Mouse (Mus musculus): ENCODE results near the gene Ltb4r2.

Ltb4r2 gene

DNA sequence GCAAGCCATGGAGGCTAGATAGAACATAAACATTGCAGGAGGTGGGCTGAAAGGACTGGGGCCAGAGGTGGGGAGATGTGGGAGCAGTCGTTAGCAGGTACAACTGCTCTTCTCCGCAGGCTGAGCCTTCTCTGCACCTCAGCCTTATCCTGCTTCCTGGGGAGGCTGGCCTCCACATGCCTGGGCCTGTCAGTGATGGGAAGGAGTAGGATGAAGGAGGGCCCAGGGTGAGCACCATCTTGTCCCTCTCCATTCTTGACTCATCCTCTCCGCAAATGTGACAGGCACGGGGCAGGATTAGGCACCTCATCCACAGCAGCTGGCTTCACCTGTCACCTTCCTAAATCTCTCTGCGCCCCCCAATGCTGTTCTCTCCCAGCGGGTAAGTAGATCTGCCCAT, at the start of gene Ltb4r2:
Gene Ltb4r2 (plus strand): TSS at position 266 of the 400 bp plus-strand sequence.
- no peak for DNase-seq (ENCODE audit: low read depth in 1 of 2, low spot score in 2 of 2)

DNA sequence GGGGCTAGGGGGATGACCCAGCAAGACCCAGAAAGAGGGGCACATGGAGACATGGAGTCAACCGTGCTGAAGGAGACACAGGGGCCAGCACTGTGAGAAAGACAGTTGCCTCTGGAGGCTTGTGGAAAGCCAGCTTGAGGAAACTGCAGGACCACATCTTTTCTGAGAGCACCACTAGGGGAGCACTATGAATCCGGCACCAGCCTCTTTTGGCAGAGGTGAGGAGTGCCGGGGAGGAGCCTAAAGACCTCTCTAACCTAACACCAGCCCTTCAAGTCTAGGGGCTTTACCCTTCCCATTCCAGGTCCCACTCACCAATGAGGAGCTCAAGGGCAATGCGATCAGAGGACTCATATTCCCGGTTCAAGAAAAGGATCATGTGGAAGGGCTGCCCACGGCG, 49.4 kb upstream of the Ltb4r2 start:
- DNase-seq (ENCODE audit: low read depth in 1 of 2, low spot score in 2 of 2) = no peak

DNA sequence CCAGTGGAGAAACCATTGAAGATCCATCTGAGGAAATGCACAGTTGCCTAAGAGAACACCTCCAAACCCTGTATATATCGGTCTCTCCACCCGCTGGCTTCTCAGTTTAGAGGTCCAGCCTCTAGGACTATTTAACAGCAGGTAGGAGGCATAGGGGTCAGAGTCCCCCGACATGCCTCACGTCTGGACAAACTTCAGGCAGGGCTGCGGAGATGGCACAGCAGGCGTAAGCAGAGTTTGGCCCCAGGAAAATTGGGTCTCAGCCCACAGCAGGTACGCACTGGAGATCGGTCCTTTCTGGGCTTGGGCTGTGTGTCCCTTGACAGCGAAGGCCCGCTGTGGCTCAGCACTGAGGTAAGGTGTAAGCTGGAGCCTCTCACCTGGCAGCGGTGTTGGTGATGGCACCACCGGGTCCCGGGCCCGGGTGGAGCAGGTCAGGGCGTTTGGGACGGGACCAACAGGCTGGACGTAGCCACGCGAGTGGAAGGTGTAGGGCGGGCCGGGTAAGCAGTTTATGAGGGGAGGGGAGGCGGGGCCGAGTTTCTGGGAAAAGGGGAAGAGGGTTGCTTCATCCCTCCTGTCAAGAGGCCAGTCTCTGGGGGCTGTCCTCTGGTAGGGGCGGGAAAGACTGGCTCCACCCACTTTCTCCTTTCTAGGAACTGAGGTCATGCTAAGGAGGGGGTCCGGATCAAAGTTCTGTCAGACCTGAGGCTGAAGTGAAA, 48.1 kb upstream of the Ltb4r2 start:
- peak in 1 of 2 experiments; percentile 4 for DNase-seq (ENCODE audit: low read depth in 1 of 2, low spot score in 2 of 2)

DNA sequence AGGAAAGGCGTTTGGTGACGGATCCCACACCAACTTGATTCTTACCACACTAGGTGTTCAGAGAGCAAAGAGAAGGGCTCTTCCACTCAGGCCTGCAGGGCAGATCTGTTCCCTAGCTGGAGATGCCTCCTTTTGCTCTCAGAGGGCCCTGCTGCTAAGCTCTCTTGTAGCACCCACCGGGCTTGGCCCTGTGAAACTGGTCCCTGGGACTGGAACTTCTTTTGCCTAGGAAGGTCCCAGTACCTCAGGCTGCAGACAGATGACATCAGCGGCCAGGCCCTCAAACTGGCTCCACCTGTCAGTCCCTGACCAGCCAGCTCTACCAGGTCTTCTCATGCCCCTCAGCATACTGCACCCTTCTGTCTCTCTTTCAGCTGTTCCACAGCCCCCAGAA, 47.5 kb upstream of the Ltb4r2 start, which contains the start of gene Tgm1:
Gene Tgm1 (minus strand): TSS at position 198 of the 394 bp plus-strand sequence.
- no peak for DNase-seq (ENCODE audit: low read depth in 1 of 2, low spot score in 2 of 2)

DNA sequence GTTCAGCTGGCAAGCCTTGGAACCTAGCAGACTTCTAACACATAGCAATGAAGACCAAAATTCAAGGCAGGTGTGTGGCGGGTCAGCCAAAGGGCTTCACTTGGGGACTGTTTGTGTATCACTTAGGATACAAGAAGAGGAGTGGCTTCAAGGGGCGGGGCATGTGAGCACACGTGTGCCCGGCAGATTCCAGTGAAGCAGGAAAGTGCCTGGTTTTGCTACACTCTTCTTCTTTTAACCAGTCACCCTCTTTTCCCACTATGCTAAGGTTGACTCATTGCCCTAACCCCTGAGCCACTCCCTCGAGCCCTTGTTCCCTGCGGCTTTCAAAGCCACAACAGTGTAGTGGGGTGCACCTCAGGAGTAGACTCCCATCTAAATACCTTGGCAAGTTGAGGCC, 46.3 kb upstream of the Ltb4r2 start:
- DNase-seq (ENCODE audit: low read depth in 1 of 2, low spot score in 2 of 2) = no peak

DNA sequence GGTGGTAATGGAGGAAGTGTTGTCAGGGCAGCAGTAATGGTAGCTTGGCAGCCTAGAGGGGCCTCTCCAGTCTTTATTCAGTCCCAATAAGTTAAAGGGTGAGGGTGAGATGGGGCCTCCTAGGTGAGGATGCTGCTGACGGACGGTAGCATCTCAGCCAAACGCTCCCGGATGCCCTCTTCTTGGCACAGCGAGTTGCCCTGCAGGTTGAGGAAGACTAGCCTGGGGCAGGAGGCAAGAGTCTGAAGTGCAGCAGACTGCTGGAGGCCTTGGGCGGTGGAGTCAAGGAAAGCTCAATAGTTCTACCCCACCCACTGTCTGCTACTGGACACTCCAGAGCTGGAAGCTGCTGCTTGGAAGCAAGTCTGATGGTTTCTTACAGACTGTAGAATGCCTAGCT, 45.0 kb upstream of the Ltb4r2 start:
- no peak for DNase-seq (ENCODE audit: low read depth in 1 of 2, low spot score in 2 of 2)

DNA sequence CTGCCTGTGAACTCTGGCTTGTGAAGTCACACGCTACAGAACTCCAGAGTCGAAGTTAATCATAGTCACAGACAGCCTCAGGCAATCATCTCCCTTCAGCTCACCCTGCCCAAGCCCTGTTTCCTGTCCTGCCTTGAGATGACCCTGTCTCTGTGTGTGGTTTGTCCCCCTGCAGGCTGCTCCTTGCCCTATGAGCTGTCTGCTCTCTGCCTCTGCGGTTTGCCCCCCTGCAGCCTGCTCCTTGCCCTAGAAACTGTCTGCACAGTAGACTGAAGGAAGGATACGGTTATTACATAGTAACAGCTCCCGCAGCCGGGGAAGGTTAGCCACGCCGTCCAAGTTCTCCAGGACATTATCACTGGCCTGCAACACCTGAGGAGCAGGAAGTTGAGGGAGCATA, 44.3 kb upstream of the Ltb4r2 start:
- no peak for DNase-seq (ENCODE audit: low read depth in 1 of 2, low spot score in 2 of 2)

DNA sequence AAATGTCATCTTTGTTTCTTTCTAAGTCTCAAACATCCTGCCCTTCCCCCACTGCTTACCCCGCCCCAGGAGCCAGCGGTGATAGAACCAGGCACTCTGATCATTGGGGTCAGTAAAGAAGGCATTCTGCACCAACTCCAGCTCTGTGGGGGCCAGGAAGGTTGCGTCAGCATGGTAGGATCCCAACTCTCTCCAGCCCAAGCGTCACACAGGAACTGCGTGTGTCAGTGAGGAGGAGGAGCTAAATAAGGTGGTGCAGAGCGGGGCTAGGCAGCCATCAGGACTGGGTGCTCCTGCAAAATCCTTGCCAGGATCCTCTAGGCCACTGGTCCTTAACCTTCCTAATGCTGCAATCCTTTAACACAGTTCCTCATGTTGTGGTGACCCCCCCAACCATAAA, 41.5 kb upstream of the Ltb4r2 start:
- DNase-seq (ENCODE audit: low read depth in 1 of 2, low spot score in 2 of 2) = no peak

DNA sequence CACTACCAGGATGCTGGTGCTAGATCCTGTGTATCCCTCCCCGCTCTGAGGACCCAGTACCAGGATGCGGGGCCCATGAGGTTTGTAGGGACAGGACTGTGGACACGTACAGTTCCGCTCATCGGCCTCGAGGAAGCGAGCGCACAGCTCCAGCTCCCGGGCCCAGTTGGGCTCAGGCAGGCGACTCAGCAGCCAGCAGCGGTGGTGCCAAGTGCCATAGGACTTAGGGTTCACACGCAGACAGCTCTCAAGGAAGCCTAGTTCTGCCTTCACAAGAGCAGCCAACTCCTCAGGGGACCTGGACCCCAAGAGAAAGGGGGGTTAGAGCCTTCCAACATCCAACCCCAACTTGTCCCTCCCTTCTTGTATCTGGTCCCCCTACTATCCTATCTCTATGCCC, 40.6 kb upstream of the Ltb4r2 start:
- DNase-seq (ENCODE audit: low read depth in 1 of 2, low spot score in 2 of 2) = no peak

DNA sequence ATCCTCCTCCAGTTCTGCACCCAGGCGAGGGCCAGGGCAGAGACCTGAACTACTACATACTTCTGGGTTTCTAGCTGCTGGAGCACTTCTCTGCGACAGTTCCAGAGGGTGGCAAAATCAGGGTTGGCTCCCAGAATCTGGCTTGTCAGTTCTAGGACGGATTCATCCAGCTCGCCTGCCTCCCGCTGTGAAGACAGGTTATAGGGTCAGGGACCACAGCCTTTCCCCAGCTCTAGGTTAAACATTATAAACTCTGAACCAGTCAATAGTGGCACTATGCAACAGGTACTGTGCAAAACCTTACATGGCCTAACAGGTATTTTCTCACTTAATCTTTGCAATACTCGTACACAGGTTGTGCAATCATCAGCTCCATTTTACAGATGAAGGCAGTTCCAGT, 40.2 kb upstream of the Ltb4r2 start:
- DNase-seq (ENCODE audit: low read depth in 1 of 2, low spot score in 2 of 2) = no peak

DNA sequence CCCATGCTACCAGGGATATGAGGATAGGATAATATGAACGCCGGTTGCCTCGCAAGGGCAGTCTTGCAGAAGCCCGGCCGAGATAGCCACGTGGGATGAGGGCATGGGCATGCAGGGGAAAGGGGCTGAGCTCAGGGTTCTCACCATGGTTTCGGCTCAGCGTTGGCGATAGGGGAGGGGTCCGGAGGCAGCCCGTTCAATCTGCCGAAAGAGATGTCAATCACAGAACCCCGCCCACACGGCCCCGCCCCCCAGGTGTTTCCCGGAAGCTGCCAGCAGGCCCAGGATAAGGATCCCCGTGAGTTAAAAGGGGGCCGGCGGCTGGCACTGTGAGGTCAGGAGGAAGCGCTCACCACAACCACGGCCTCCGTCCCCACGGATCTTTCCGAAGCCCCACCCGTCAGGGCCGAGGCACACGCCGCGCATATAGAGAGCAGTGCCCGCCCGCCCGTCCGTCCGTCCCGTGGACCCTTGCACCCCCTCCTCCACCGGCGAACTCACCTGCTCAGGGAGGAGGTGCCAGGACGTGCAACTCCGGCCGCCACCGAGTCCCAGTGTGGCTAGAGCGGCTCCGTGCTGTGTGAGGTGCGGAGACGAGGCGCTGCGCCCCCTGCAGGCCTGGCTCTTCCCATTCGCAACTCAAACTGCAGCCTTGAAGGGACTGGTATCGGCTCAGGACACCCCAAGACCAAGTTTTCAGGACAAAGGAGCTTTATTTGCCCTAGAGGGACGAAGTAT, 39.4 kb upstream of the Ltb4r2 start, which contains the start of gene Rabggta:
Gene Rabggta (minus strand): TSS at position 564 of the 738 bp plus-strand sequence.
- peak; percentile 81 to 84 for DNase-seq (ENCODE audit: low read depth in 1 of 2, low spot score in 2 of 2)

DNA sequence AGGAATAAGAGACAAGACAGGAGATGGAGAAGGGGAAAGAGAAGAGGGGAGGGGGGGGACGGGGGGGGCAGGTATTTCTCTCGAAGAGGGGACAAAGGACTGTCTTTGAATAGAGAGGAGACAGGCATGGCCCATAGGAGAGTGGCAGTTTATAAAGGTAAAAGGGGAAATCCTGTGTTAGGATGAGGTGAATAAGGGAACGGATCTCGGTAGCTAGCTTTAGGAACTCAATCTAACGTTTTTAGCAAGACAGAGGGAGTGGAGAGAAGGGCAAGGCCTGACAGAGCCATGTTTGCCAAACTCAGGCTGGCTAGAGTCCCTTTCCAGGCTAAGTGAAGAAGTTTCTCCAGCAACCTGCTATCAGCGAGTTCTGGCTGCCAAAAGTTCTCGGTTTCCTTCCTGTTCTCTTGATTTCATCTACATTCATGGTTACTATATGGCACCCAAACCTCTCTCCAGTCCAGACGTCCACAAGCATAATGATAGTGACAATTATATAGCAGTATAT, 38.7 kb upstream of the Ltb4r2 start:
- no peak for DNase-seq (ENCODE audit: low read depth in 1 of 2, low spot score in 2 of 2)

DNA sequence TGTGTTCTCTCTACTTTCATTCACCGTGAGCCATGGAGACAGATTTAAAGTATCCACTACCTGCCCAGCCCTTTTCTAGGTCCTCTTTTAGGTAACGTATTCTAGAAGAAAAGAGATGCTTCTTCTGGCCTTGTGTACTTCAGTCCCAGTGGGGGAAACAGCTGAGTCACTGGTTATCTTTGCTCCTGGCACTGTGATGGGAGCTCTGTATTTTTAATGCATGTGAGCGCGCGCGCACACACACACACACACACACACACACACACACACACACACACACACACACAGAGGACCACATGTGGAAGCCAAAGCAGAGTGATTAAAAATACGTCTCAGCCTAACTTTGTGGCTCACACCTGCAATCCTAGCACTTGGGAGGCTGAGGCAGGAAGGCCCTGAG, 37.8 kb upstream of the Ltb4r2 start:
- DNase-seq (ENCODE audit: low read depth in 1 of 2, low spot score in 2 of 2) = no peak

DNA sequence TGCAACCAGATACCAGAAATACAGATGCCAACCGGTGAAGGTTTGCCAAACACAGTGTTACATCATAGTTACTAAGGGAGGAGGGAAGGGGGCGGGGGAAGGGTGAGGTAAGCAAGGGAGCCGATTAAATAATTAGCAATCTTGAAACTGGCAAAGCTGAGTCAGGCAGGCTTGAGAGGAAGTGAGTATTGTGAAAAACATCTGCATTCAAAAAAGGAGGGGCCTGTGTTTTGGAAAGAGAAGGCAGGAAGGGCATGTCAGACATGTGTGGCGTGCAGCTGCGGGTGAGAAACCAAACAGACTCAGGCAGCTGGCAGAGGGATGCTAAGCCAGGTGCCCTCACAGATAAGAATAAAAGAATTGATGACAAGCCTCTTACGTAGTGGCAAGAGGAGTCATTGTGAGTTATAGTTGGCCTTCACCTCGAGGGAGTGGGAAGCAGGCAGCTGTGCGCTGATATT, 36.8 kb upstream of the Ltb4r2 start:
- DNase-seq (ENCODE audit: low read depth in 1 of 2, low spot score in 2 of 2) = peak; percentile 63 to 65

DNA sequence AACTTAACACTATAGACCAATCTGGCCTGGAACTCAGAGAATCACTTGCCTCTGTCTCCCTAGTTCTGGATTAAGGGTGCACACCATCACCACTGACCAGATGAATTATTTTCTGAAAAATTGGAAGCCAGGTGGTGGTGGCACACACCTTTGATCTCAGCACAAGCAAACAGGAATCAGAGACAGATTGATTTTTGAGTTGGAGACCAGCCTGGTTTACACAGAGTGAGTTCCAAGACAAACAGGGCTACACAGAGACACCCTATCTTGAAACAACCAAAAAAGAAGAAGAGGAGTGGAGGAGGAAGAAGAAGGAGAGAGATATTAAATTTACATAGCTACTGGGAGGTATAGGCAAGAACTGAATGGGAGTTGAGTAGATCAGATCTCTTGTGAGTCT, 35.0 kb upstream of the Ltb4r2 start:
- no peak for DNase-seq (ENCODE audit: low read depth in 1 of 2, low spot score in 2 of 2)

DNA sequence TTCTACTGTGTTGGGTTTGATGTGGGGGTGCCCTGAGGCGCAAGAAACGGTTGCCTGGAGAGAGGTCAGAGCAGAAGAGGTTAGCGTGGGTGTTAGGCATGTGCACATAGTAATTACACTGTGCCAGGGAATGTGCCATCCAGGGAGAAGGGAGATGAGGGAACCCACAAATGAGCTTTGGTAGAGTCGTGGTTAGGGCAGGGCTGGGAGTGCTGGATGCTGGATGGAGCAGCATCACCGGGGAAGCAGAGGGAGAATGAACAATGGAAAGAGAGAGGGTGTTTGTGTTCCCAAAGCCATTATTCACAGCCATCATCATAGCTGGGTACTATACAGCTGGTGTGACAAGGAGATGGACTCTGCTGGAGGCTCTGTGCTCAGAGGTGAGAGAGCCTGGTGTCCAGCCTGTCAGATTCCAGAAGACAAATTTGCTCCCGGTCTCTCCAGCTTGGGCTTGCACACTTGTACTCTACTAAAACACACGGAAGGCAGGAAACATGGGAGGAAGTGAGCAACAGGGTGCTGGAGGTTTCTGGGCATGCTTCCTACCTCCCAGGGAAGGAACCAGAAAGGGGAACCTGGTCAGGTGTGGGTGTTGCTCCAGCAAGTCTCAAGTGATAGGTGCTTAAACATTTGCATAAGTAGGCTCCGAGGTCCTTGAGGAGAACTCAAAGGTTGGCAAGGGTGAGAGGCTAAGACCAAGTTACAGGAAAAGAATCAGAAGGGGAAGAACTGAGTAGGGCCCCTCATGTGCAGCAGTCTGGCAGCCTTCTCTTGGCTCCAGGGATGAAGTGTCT, 33.1 kb upstream of the Ltb4r2 start:
- no peak for DNase-seq (ENCODE audit: low read depth in 1 of 2, low spot score in 2 of 2)

DNA sequence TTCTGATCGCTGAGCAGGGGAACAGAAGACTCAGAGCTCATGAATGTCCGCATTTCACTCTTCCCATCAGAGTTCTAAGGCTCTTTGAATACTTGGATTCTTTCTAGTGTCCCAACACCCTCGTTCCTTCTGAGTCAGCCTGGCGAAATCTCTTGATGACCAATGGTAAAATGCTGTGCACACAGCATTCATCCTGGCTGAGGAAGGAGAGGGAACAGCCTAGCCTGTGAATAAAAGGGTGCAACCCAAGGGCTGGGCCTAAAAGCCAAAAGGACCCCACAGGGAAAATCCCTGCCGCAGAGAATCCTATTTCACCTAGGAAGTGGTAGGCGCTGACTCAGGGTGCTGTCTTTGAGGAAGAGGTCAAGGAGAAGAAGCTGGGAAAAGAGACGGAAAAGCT, 31.1 kb upstream of the Ltb4r2 start:
- no peak for DNase-seq (ENCODE audit: low read depth in 1 of 2, low spot score in 2 of 2)

DNA sequence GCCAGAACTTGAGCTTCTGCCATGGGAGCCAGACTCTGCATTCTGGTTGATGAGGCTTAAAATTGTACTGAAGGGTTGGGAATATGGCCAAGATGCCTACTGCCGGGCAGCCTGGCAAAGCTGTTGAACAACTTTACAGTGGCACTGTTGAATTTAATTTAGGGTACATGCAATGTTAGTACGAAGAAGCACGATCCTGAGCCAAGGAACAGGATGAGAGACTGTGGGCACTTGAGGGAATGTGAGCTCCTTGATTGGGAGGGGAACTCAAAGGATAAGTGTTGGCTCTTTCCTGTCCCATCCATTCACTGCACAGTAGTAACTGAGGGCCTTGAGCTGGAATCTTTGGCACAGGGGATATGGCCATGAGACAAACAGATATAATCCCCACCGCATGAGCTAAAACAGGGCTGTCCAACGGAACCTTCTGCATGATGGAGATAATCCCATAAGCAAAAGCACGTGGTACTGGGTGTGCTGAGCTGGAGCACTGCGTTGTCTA, 30.6 kb upstream of the Ltb4r2 start:
- no peak for DNase-seq (ENCODE audit: low read depth in 1 of 2, low spot score in 2 of 2)

DNA sequence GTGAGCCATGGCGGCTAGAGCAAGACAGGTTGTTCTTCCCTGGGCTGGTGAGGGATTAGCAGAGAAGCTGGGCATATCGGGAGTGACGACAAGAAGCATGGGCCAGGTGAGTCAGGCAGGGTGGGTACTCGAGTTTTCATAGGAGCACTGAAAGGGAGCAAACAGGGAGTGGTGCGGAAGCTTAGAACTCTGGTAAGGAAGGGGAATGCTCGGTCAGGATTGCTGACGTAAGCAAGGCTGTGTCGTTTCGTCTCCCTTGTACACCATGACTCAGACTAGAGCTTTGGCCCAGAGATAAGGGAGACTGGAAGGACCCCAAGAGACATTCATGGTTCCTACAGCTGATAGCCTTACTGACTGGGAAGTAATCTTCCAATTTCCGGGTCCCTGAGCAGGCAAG, 27.3 kb upstream of the Ltb4r2 start:
- no peak for DNase-seq (ENCODE audit: low read depth in 1 of 2, low spot score in 2 of 2)

DNA sequence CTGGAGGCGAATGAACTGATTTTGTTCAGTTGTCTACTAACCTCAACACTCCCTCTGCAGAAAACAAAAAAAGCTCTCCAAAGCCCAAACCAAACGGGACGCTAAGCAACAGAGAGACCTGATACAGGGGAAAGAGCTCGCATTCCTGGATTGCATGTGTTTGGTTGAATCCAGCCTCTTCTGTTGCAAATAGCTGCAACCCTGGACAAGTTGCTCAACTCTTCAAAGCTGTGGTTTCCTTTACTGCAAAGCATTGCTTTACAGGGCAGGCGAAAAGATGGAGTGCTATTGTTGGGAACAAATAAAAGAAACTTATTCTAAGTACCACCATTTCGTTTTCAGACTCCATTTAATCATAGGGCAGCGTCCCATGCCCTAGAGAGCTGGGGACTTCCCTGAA, 26.4 kb upstream of the Ltb4r2 start:
- no peak for DNase-seq (ENCODE audit: low read depth in 1 of 2, low spot score in 2 of 2)

DNA sequence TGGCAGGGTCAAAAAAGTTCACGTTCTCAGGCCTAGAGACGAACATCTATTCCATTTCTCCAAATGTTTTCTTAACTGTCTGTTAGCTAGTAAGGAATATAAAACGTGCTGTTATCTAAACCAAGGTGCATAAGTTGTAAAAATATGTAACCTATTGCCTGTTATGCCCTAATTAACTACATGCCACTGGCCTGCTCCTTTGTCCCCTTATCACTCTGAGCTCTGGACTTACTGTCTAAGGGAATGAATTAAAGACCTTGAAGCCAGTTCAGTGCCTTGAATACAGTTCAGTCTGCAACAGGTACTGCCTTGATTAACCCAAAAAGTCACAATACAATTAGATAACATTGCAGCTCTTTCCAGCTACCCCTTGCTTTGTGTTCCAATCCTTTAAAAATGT, 25.9 kb upstream of the Ltb4r2 start:
- DNase-seq (ENCODE audit: low read depth in 1 of 2, low spot score in 2 of 2) = no peak
